Mouse (Mus musculus) heart, adult 2 months (tissue): Measurements from ENCODE around the gene D7Ertd443e.

Experiments used
- CTCF ChIP-seq: fragments of 200-600 bp; IDR thresholded peaks from 2 replicates; pipeline ENCODE4 v1.8.1; 2022; ENCODE audit warnings: antibody characterized with exemption, mild to moderate bottlenecking, moderate library complexity
- POLR2A ChIP-seq: fragments of 200-500 bp; IDR thresholded peaks from 2 replicates; pipeline ENCODE4 v1.6.1; 2011; ENCODE audit warnings: mild to moderate bottlenecking, low read depth, low read length, control low read depth; ENCODE audit not compliant: insufficient read depth

- TF ChIP-seq POLR2A (no peak), CTCF (no peak)
Observed at GRCm38 (mm10) chr7:134369241-134369640, 16.2 kb downstream of the D7Ertd443e start.
